In the genomic region with DNA sequence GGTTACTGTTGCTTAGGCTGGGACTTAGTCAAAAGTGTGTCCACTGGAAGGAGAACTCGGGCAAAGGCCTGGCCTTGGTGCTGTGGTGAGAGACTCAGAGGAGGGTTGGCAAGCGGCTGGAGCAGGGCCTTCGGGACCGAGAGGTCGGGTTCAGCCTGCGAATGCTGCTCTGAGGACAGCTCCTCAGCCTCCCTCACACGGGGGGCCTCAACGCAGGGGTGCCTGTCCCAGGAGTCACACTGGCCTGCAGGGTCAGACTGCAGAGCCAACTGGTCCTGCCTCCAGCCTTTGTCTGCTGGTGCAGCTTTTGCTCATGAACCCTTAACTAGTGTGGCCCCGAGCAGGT, we compare ENCODE assay signal across 15 mouse cellular contexts. TPM values are rescaled to one million over a fixed set of nuclear protein-coding genes. Genes with fewer than 3 reads are reported as not detected.
DNase-seq lines count a peak whose midpoint lies in the region; ATAC-seq lines count a peak whose summit lies in the region.
"Had no signal": no experiment of that assay in that cellular context is flagged by ENCODE, and none has a peak within 500 bp of the region (broad histone marks: within the 10 kb centered on the region; RNA-seq: fewer than 3 reads in every experiment).

No protein-coding gene starts in this region.

- peak; percentile 61 for DNase-seq in adrenal gland, postnatal 14 days
- DNase-seq in adrenal gland, postnatal 25 days: no peak
- DNase-seq in heart, postnatal 25 days (ENCODE audit: low spot score): no peak
- no peak for DNase-seq in right cerebral cortex, adult 2 months (ENCODE audit: low spot score in 2 of 2)
- DNase-seq: cerebellum, adult 9-11 months; gastrocnemius, postnatal 10 days; lung, embryonic 14.5 days; thymus, adult 18-20 months had no signal

- H3K36me3 ChIP-seq in heart, embryonic 15.5 days: no peaks in the 10 kb centered on the region
- H3K36me3 ChIP-seq in megakaryocyte, embryonic 14.5 days (replicated peaks; ENCODE audit: low read length): peaks cover 66% of the 10 kb centered on the region
- H3K36me3 ChIP-seq in stomach, embryonic 14.5 days (ENCODE audit: control insufficient read depth, insufficient read depth, low read length): no peaks in the 10 kb centered on the region
- H3K36me3 ChIP-seq: forebrain, embryonic 12.5 days; limb, embryonic 12.5 days had no signal

- no peaks in the 10 kb centered on the region for H3K27me3 ChIP-seq in heart, embryonic 15.5 days
- no peaks in the 10 kb centered on the region for H3K27me3 ChIP-seq in megakaryocyte, embryonic 14.5 days (replicated peaks)
- no peaks in the 10 kb centered on the region for H3K27me3 ChIP-seq in stomach, embryonic 14.5 days (ENCODE audit: control insufficient read depth, insufficient read depth, low read length)
- H3K27me3 ChIP-seq: forebrain, embryonic 12.5 days; limb, embryonic 12.5 days had no signal

- H3K4me2 ChIP-seq in heart, embryonic 15.5 days: no peak overlapping the region
- H3K4me2 ChIP-seq in stomach, embryonic 14.5 days (replicated peaks; ENCODE audit: low read depth, low read length): no peak overlapping the region
- H3K4me2 ChIP-seq: forebrain, embryonic 12.5 days; limb, embryonic 12.5 days; lung, embryonic 14.5 days had no signal

- H3K9me3 ChIP-seq in heart, embryonic 15.5 days (replicated peaks): no peaks in the 10 kb centered on the region
- peaks cover 4% of the 10 kb centered on the region; the same call in 1 of the 2 replicates for H3K9me3 ChIP-seq in megakaryocyte, embryonic 14.5 days
- H3K9me3 ChIP-seq in stomach, embryonic 14.5 days (ENCODE audit: control insufficient read depth, low read depth, low read length): no peaks in the 10 kb centered on the region
- H3K9me3 ChIP-seq: forebrain, embryonic 12.5 days; G1E; limb, embryonic 12.5 days had no signal

- peaks cover 83% of the 10 kb centered on the region for H3K4me1 ChIP-seq in heart, embryonic 15.5 days (replicated peaks)
- peaks cover 97% of the 10 kb centered on the region for H3K4me1 ChIP-seq in megakaryocyte, embryonic 14.5 days
- peaks cover 22% of the 10 kb centered on the region for H3K4me1 ChIP-seq in stomach, embryonic 14.5 days (ENCODE audit: control insufficient read depth, insufficient read depth, low read length)

- H3K9ac ChIP-seq in heart, embryonic 15.5 days: 0 out of 2 replicates have a peak overlapping the region, but pooled peaks have one; percentile 8
- H3K9ac ChIP-seq in stomach, embryonic 14.5 days (replicated peaks; ENCODE audit: low read depth, low read length): no peak overlapping the region
- H3K9ac ChIP-seq: forebrain, embryonic 12.5 days; limb, embryonic 12.5 days; lung, embryonic 14.5 days had no signal

- no peak for ATAC-seq in heart, embryonic 15.5 days (replicated peaks; ENCODE audit: insufficient number of reproducible peaks, insufficient read depth, low FRiP score, low read depth)
- no peak for ATAC-seq in megakaryocyte, adult 5-6 weeks (ENCODE audit: poor library complexity, severe bottlenecking)
- no peak for ATAC-seq in stomach, embryonic 14.5 days (ENCODE audit: insufficient number of reproducible peaks, insufficient read depth, low FRiP score, low read depth)

- intact Hi-C loops in heart, postnatal 25 days (cut with DNase I): no loop called here

- 57% methylated on average over 9 of the region's 9 CpGs for WGBS in heart, embryonic 15.5 days
- 60% methylated on average over 9 of the region's 9 CpGs for WGBS in stomach, embryonic 14.5 days

- 0 out of 2 replicates have a peak overlapping the region, but pooled peaks have one; percentile 19 for H3K27ac ChIP-seq in heart, embryonic 15.5 days
- H3K27ac ChIP-seq in stomach, embryonic 14.5 days (ENCODE audit: low read length): peak overlapping the region; percentile 48; the same call in 1 of the 2 replicates
- H3K27ac ChIP-seq: forebrain, embryonic 12.5 days; limb, embryonic 12.5 days had no signal

- H3K4me3 ChIP-seq in heart, embryonic 15.5 days: no peak overlapping the region
- H3K4me3 ChIP-seq in megakaryocyte, embryonic 14.5 days (replicated peaks): peak overlapping the region; percentile 38
- H3K4me3 ChIP-seq in stomach, embryonic 14.5 days (ENCODE audit: low read depth, low read length): no peak overlapping the region
- H3K4me3 ChIP-seq: forebrain, embryonic 12.5 days; limb, embryonic 12.5 days had no signal

RNA-seq across cellular contexts. Expression of a gene that starts 57.2 kb away (rescaled TPM):
- 102 and 107 TPM in 2 replicates for total RNA-seq in adrenal gland, postnatal 14 days (2021)
- 98.6 and 115 TPM in 2 replicates for total RNA-seq in adrenal gland, postnatal 25 days (2021)
- polyA plus RNA-seq in heart, embryonic 15.5 days (2015; fragmentation: Nextera tagmentation; extraction: Ambion mirVana): 117 and 124 TPM in 2 replicates
- total RNA-seq in heart, postnatal 25 days (2021): 10 to 100 TPM; 90.4 to 91.5 TPM
- 5.1 and 24.4 TPM in 2 replicates for polyA plus RNA-seq in megakaryocyte, embryonic 14.5 days (2012; ENCODE audit: insufficient read depth, low replicate concordance)
- 164 and 178 TPM in 2 replicates for total RNA-seq in megakaryocyte, adult 5-6 weeks (2015)
- 293 and 306 TPM in 2 replicates for total RNA-seq in megakaryocyte, adult 5-6 weeks (2017)
- polyA plus RNA-seq in stomach, embryonic 14.5 days (2014; fragmentation: Nextera tagmentation; extraction: Ambion mirVana): 168 and 181 TPM in 2 replicates
